Mouse (Mus musculus) neural tube, embryonic 11.5 days (tissue): ENCODE measurements around the gene Inppl1. TPM values are rescaled to one million over a fixed set of nuclear protein-coding genes. Genes with fewer than 3 reads are reported as not detected.

Source experiments
- ATAC-seq: fragments of 200-750 bp; cut with Nextera tagmentation; 2 replicates; pipeline ENCODE4 v1.8.0; 2017; ENCODE audit warnings: moderate number of reproducible peaks, mild to moderate bottlenecking, moderate TSS enrichment, moderate library complexity; ENCODE audit not compliant: insufficient read depth, low FRiP score, low TSS enrichment
- DNase-seq: peaks from one replicate; pipeline ENCODE4 v3.0.0-alpha.2; 2015; ENCODE audit warnings: low spot score
- H3K27ac ChIP-seq: fragments of 300-500 bp; sonication (generic); 2 replicates; pipeline ENCODE4 v1.5.1; 2014; ENCODE audit warnings: low read depth, mild to moderate bottlenecking, low read length
- H3K27me3 ChIP-seq: fragments of 300-500 bp; sonication (generic); 2 replicates; pipeline ENCODE4 v1.6.1; 2014; ENCODE audit warnings: mild to moderate bottlenecking, low read length, mixed read lengths; ENCODE audit not compliant: control insufficient read depth, insufficient read depth
- H3K36me3 ChIP-seq: fragments of 300-500 bp; sonication (generic); 2 replicates; pipeline ENCODE4 v1.6.1; 2014; ENCODE audit warnings: mild to moderate bottlenecking, low read length, moderate library complexity, mixed read lengths; ENCODE audit not compliant: control insufficient read depth, insufficient read depth
- H3K4me1 ChIP-seq: fragments of 300-500 bp; sonication (generic); 2 replicates; pipeline ENCODE4 v1.6.1; 2014; ENCODE audit warnings: low read length, mixed read lengths; ENCODE audit not compliant: control insufficient read depth, insufficient read depth
- H3K4me2 ChIP-seq: fragments of 300-500 bp; sonication (generic); 2 replicates; pipeline ENCODE4 v1.6.1; 2014; ENCODE audit warnings: low read depth, mild to moderate bottlenecking, moderate library complexity
- H3K4me3 ChIP-seq: fragments of 300-500 bp; sonication (generic); 2 replicates; pipeline ENCODE4 v1.5.1; 2014; ENCODE audit warnings: low read depth, low read length
- H3K9ac ChIP-seq: fragments of 300-500 bp; sonication (generic); 2 replicates; pipeline ENCODE4 v1.6.1; 2014; ENCODE audit warnings: mild to moderate bottlenecking, low read length
- H3K9me3 ChIP-seq: fragments of 300-500 bp; sonication (generic); 2 replicates; pipeline ENCODE4 v1.6.1; 2016; ENCODE audit warnings: low read length; ENCODE audit not compliant: control insufficient read depth
- WGBS: fragments of 180-500 bp; shearing (Covaris S2); extraction: QIAGEN DNeasy Blood & Tissue Kit; methylation state at CpG from one replicate; pipeline ENCODE4 v1.1.7; 2014; 5-methylcytosine and 5-hydroxymethylcytosine counted together
- microRNA-seq: library from miRNA; unstranded; fragments of <30 nt; microRNA quantifications from one replicate; pipeline ENCODE4, GENCODE M21; 2016
- polyA plus RNA-seq: library from polyadenylated mRNA; unstranded; fragments of >200 nt; fragmentation: Nextera tagmentation; extraction: Ambion mirVana; gene quantifications from 2 replicates; pipeline ENCODE4 v1.2.1, GENCODE M21; 2014

The Inppl1 gene
- polyA plus RNA-seq, 1 experiment from 2014 or later: 37.7 TPM

DNA sequence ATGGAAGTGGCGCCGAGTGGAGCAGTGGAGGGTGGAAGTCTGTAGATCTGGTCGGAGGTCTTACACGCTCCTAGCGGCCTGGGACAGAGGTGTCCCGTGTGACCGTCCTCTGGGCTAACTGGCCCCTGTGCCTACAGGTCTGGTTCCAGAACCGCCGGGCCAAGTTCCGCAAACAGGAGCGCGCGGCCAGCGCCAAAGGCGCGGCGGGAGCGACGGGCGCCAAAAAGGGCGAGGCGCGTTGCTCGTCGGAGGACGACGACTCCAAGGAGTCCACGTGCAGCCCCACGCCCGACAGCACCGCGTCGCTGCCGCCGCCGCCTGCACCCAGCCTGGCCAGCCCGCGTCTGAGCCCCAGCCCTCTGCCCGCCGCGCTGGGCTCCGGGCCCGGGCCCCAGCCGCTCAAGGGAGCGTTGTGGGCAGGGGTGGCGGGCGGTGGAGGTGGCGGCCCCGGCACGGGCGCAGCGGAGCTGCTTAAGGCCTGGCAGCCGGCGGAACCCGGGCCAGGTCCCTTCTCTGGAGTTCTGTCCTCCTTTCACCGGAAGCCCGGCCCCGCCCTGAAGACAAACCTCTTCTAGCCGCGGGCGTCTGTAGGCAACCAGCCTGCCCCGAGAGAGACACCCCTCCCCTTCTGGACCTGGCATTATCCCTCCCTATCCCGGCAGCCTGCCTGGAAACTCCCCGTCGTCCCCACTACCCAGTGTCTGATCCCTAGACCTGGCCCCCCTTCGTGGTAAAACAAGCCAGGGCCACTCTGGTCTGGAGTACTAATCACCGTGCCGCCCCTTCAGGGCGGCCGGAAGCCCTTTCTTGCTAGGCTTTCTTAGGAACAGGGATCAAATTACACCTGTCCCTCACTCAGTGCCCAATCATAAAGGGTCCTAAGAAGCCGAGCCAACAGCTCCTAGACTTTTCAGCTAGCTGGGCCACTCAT, 16.2 kb downstream of the Inppl1 start:
- WGBS: under 1% methylated on average over 70 of the region's 71 CpGs
- peak; percentile 74 for DNase-seq
- no peak overlapping the region for H3K27ac ChIP-seq

GRCm38 (mm10) chr7:101820295-101821030, 17.6 kb downstream of the Inppl1 start:
- ATAC-seq: no peak
- Histone ChIP-seq H3K4me1 (peaks cover 19% of the 10 kb centered on the region), H3K27me3 (peaks cover 64% of the 10 kb centered on the region), H3K36me3 (peaks cover 4% of the 10 kb centered on the region), H3K9ac (no peak overlapping the region; the same call in 1 of the 2 replicates), H3K4me2 (peak overlapping the region; percentile 35), H3K9me3 (no peaks in the 10 kb centered on the region), H3K4me3 (peak overlapping the region; percentile 21), H3K27ac (no peak overlapping the region)
- DNase-seq: peak; percentile 50
- WGBS: 2% methylated on average over 35 of the region's 35 CpGs

More for the DNA sequence above, 16.2 kb downstream of the Inppl1 start:
- Histone ChIP-seq H3K4me2 (peak overlapping the region; percentile 68), H3K27me3 (peaks cover 60% of the 10 kb centered on the region), H3K9me3 (no peaks in the 10 kb centered on the region), H3K9ac (peak overlapping the region; percentile 59), H3K4me1 (peaks cover 19% of the 10 kb centered on the region), H3K36me3 (peaks cover 11% of the 10 kb centered on the region), H3K4me3 (peak overlapping the region; percentile 35)
- ATAC-seq: peak; percentile 60

GRCm38 (mm10) chr7:101817861-101818401, 20.1 kb downstream of the Inppl1 start, which contains the start of gene Phox2a:
Gene Phox2a, plus strand, starts transcription at chr7:101818313.
- no peaks in the 10 kb centered on the region for H3K9me3 ChIP-seq
- WGBS: under 1% methylated on average over 34 of the region's 45 CpGs
- ATAC-seq (no peak), DNase-seq (peak; percentile 36)
- peak within 1 kb of the TSS; percentile 34 for H3K4me2 ChIP-seq
- no peak within 1 kb of the TSS for H3K9ac ChIP-seq
- H3K4me1 ChIP-seq: peaks cover 19% of the 10 kb centered on the region
- no peaks in the 10 kb centered on the region for H3K36me3 ChIP-seq
- H3K4me3 ChIP-seq: peak within 1 kb of the TSS; percentile 26
- H3K27me3 ChIP-seq: peaks cover 62% of the 10 kb centered on the region
- H3K27ac ChIP-seq: no peak within 1 kb of the TSS

DNA sequence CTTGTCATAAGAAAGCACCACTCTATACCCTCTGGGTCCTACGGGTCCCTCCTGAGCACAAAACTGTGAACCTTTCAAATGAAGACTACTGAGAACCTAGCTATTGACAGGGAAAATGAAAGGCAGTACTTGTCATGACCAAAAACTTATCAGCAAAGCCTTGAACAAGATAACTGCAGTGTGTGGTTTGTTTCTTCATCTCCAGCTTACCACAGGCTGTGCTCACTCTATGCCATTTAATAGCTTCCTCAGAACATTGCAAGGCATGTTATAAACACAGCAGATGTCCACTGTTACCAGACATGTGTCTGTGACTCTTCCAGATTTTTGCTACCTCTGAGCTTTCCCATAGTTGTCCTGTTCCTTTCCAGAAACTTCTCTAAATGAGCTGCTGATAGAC, 61.0 kb downstream of the Inppl1 start:
- no peaks in the 10 kb centered on the region for H3K9me3 ChIP-seq
- no peaks in the 10 kb centered on the region for H3K4me1 ChIP-seq
- no peak overlapping the region for H3K4me2 ChIP-seq
- WGBS: 98% methylated on average over 1 of the region's 1 CpGs
- no peaks in the 10 kb centered on the region for H3K27me3 ChIP-seq
- DNase-seq (no peak), ATAC-seq (no peak)
- no peak overlapping the region for H3K27ac ChIP-seq
- H3K36me3 ChIP-seq: no peaks in the 10 kb centered on the region; the same call in 1 of the 2 replicates
- H3K9ac ChIP-seq: no peak overlapping the region
- no peak overlapping the region for H3K4me3 ChIP-seq

- no peaks in the 10 kb centered on the region for H3K36me3 ChIP-seq
- WGBS: 69% methylated on average over 8 of the region's 8 CpGs
- H3K9me3 ChIP-seq: no peaks in the 10 kb centered on the region
- DNase-seq: no peak
- no peak overlapping the region for H3K4me2 ChIP-seq
- no peak overlapping the region for H3K27ac ChIP-seq
- H3K27me3 ChIP-seq: no peaks in the 10 kb centered on the region
- no peak for ATAC-seq
- H3K9ac ChIP-seq: no peak overlapping the region
- H3K4me3 ChIP-seq: no peak overlapping the region
- no peaks in the 10 kb centered on the region for H3K4me1 ChIP-seq
These were observed 65.3 kb downstream of the Inppl1 start for GRCm38 (mm10) chr7:101772687-101773086.

Small RNA genes within 50 kb of the gene (microRNA-seq; reads per million reads assigned to microRNA genes)
- not detected for gene Gm22655

Other genes starting within 250 kb of the Inppl1 start
- gene Clpb, start 174.6 kb downstream of the Inppl1 start, polyA plus RNA-seq: 37.1 and 41.4 TPM in 2 replicates
- gene Phox2a, start 19.9 kb downstream of the Inppl1 start, polyA plus RNA-seq: 1.3 and 1.9 TPM in 2 replicates
- 0.25 and 0.57 TPM in 2 replicates for gene Folr2, start 19.0 kb upstream of the Inppl1 start, polyA plus RNA-seq
- 79.9 and 87.3 TPM in 2 replicates for gene Anapc15, start 25.5 kb upstream of the Inppl1 start, polyA plus RNA-seq
- 0.49 and 0.91 TPM in 2 replicates for gene Folr1, start 32.6 kb upstream of the Inppl1 start, polyA plus RNA-seq
- 134 and 144 TPM in 2 replicates for gene Lamtor1, start 67.7 kb upstream of the Inppl1 start, polyA plus RNA-seq
- gene Tomt, start 68.1 kb upstream of the Inppl1 start, polyA plus RNA-seq: 0.53 and 1.0 TPM in 2 replicates
- gene Lrrc51, start 95.7 kb upstream of the Inppl1 start, polyA plus RNA-seq: 7.9 and 8.8 TPM in 2 replicates
- gene Numa1, start 95.9 kb upstream of the Inppl1 start, polyA plus RNA-seq: 89.9 and 102 TPM in 2 replicates
- gene Il18bp, start 180.5 kb upstream of the Inppl1 start, polyA plus RNA-seq: 3.4 TPM in 2 replicates
- gene Rnf121, start 227.2 kb upstream of the Inppl1 start, polyA plus RNA-seq: 28.6 and 28.8 TPM in 2 replicates
- gene Xndc1, start 227.3 kb upstream of the Inppl1 start, polyA plus RNA-seq: 20.4 and 21.5 TPM in 2 replicates
- 1.7 and 2.1 TPM in 2 replicates for gene Xntrpc, start 227.5 kb upstream of the Inppl1 start, polyA plus RNA-seq
- gene Trpc2, start 244.9 kb upstream of the Inppl1 start, polyA plus RNA-seq: not detected in 2 replicates